Mouse (Mus musculus) liver, embryonic 14.5 days (tissue): ENCODE data around the gene Cdkl4.

Experiments used
- CTCF ChIP-seq: IDR thresholded peaks from 2 replicates; pipeline ENCODE4 v1.5.1; 2016; ENCODE audit warnings: antibody characterized with exemption, low read depth, control low read depth
- EP300 ChIP-seq: IDR thresholded peaks from 2 replicates; pipeline ENCODE4 v1.6.1; 2016; ENCODE audit warnings: antibody characterized with exemption, low read depth

DNA sequence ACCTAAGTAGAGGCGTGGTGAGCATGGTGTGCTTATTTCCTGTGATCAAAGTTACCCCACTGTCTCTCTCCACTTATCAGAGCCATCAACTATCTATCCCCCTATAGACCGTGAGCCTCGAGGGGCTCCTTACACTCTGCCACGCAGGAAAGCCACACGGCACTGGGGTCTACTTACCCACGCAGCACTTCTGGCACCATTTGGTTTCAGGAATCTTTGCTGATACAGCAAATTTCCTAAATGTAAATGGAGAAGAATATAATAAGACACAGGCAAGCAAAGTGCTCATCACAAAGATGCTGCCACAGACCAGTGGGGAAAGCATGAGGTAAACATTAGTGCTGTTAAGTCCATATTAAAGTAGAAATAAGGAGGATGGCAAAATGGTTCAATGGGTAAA lies 26.2 kb upstream of the Cdkl4 start:
- TF ChIP-seq CTCF (no peak), EP300 (no peak)
